In the genomic region with DNA sequence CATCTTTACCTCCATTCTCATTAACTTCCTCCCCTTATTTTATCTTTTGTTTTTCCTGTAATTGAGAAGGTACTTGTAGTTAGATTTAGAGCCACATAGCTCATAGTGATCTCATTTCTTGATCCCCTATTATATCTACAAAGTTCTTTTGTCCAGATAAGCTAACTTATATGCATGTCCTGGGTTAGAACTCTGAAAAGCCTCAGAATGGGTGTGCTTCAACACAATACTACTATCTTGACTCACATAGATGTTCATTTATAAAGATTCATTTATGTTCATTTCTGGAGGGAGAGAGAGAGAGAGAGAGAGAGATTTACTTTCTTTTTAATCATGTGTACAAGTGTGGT, we compare ENCODE assay signal across 8 mouse cellular contexts. TPM values are rescaled to one million over a fixed set of nuclear protein-coding genes. Genes with fewer than 3 reads are reported as not detected.
DNase-seq lines count a peak whose midpoint lies in the region; ATAC-seq and TF ChIP-seq lines count a peak whose summit lies in the region.

No protein-coding gene starts in this region.

- H3K9me3 ChIP-seq in heart, postnatal 0 days (replicated peaks; ENCODE audit: control insufficient read depth, low read length) = no peaks in the 10 kb centered on the region
- H3K9me3 ChIP-seq in embryonic facial prominence, embryonic 11.5 days (replicated peaks; ENCODE audit: control insufficient read depth, low read length) = no peaks in the 10 kb centered on the region
- H3K9me3 ChIP-seq in hindbrain, postnatal 0 days (ENCODE audit: low read length) = no peaks in the 10 kb centered on the region
- no peaks in the 10 kb centered on the region for H3K9me3 ChIP-seq in midbrain, embryonic 15.5 days

- peak overlapping the region; percentile 52; the same call in 1 of the 2 replicates for H3K9ac ChIP-seq in heart, postnatal 0 days (replicated peaks; ENCODE audit: low read depth, low read length)
- no peak overlapping the region; the same call in 1 of the 2 replicates for H3K9ac ChIP-seq in embryonic facial prominence, embryonic 11.5 days (replicated peaks; ENCODE audit: low read length)
- peak overlapping the region; percentile 61; the same call in 1 of the 2 replicates for H3K9ac ChIP-seq in hindbrain, postnatal 0 days (replicated peaks; ENCODE audit: low read length)
- peak overlapping the region; percentile 60 for H3K9ac ChIP-seq in midbrain, embryonic 15.5 days

- no peak overlapping the region for H3K27ac ChIP-seq in heart, postnatal 0 days (ENCODE audit: low read depth)
- H3K27ac ChIP-seq in embryonic facial prominence, embryonic 11.5 days (replicated peaks; ENCODE audit: low read depth, low read length) = no peak overlapping the region
- H3K27ac ChIP-seq in hindbrain, postnatal 0 days = no peak overlapping the region
- no peak overlapping the region for H3K27ac ChIP-seq in midbrain, embryonic 15.5 days

- no peak for TF ChIP-seq CTCF in heart, postnatal 0 days (IDR thresholded peaks at IDR 0.05; ENCODE audit: low read depth)
- no peak for TF ChIP-seq CTCF in hindbrain, postnatal 0 days (IDR thresholded peaks at IDR 0.05; ENCODE audit: low read depth)

- no peak for ATAC-seq in heart, postnatal 0 days (ENCODE audit: insufficient read depth, low read depth)
- ATAC-seq in embryonic facial prominence, embryonic 11.5 days (replicated peaks; ENCODE audit: insufficient number of reproducible peaks, low FRiP score, low TSS enrichment, low read depth) = no peak
- ATAC-seq in hindbrain, postnatal 0 days = peak; percentile 4; the same call in 1 of the 2 replicates
- peak; percentile 54 for ATAC-seq in midbrain, embryonic 15.5 days (replicated peaks)
- no peak for ATAC-seq in cerebellum, adult (ENCODE audit: insufficient number of reproducible peaks, low FRiP score, low TSS enrichment)

- no peaks in the 10 kb centered on the region for H3K36me3 ChIP-seq in heart, postnatal 0 days (replicated peaks; ENCODE audit: control insufficient read depth, insufficient read depth, low read length)
- no peaks in the 10 kb centered on the region for H3K36me3 ChIP-seq in embryonic facial prominence, embryonic 11.5 days (replicated peaks; ENCODE audit: control insufficient read depth, insufficient read depth, low read depth, low read length)
- H3K36me3 ChIP-seq in hindbrain, postnatal 0 days (ENCODE audit: insufficient read depth, low read length) = no peaks in the 10 kb centered on the region
- no peaks in the 10 kb centered on the region for H3K36me3 ChIP-seq in midbrain, embryonic 15.5 days (replicated peaks)

- no peak for TF ChIP-seq EP300 in heart, postnatal 0 days (IDR thresholded peaks at IDR 0.05; ENCODE audit: low read depth)

- 0 out of 2 replicates have a peak, but pooled peaks cover 2% of the 10 kb centered on the region for H3K27me3 ChIP-seq in heart, postnatal 0 days (ENCODE audit: control insufficient read depth, insufficient read depth, low read length)
- H3K27me3 ChIP-seq in embryonic facial prominence, embryonic 11.5 days (ENCODE audit: control insufficient read depth, insufficient read depth, low read length) = no peaks in the 10 kb centered on the region
- no peaks in the 10 kb centered on the region for H3K27me3 ChIP-seq in hindbrain, postnatal 0 days (ENCODE audit: insufficient read depth, low read length)
- H3K27me3 ChIP-seq in midbrain, embryonic 15.5 days (replicated peaks) = no peaks in the 10 kb centered on the region

- H3K4me3 ChIP-seq in heart, postnatal 0 days (ENCODE audit: low read depth, low read length) = peak overlapping the region; percentile 53; the same call in 1 of the 2 replicates
- H3K4me3 ChIP-seq in embryonic facial prominence, embryonic 11.5 days (ENCODE audit: low read depth, low read length) = no peak overlapping the region
- H3K4me3 ChIP-seq in hindbrain, postnatal 0 days (ENCODE audit: low read length) = peak overlapping the region; percentile 57
- peak overlapping the region; percentile 54 for H3K4me3 ChIP-seq in midbrain, embryonic 15.5 days

- H3K4me2 ChIP-seq in heart, postnatal 0 days (ENCODE audit: low read depth, low read length) = peak overlapping the region; percentile 91; the same call in 1 of the 2 replicates
- H3K4me2 ChIP-seq in embryonic facial prominence, embryonic 11.5 days (ENCODE audit: low read depth, low read length) = peak overlapping the region; percentile 52
- H3K4me2 ChIP-seq in hindbrain, postnatal 0 days (ENCODE audit: low read depth, low read length) = peak overlapping the region; percentile 75
- H3K4me2 ChIP-seq in midbrain, embryonic 15.5 days = peak overlapping the region; percentile 68

- no peak for DNase-seq in heart, postnatal 0 days (ENCODE audit: low spot score)
- no peak for DNase-seq in heart, adult 8-10 months (ENCODE audit: low spot score)
- no peak for DNase-seq in embryonic facial prominence, embryonic 11.5 days (ENCODE audit: low spot score)
- no peak for DNase-seq in hindbrain, postnatal 0 days (ENCODE audit: low spot score)
- DNase-seq in adrenal gland, postnatal 4 days (ENCODE audit: low spot score in 2 of 2) = no peak
- no peak for DNase-seq in adipocyte (ENCODE audit: low spot score)

- no peaks in the 10 kb centered on the region for H3K4me1 ChIP-seq in heart, postnatal 0 days (ENCODE audit: control insufficient read depth, insufficient read depth)
- H3K4me1 ChIP-seq in embryonic facial prominence, embryonic 11.5 days (ENCODE audit: control insufficient read depth, insufficient read depth, low read length) = no peaks in the 10 kb centered on the region
- no peaks in the 10 kb centered on the region for H3K4me1 ChIP-seq in hindbrain, postnatal 0 days (ENCODE audit: insufficient read depth, low read length)
- H3K4me1 ChIP-seq in midbrain, embryonic 15.5 days = no peaks in the 10 kb centered on the region

RNA-seq across cellular contexts. Expression of gene Dtx4, which starts 17.3 kb away (rescaled TPM):
- total RNA-seq in heart, postnatal 0 days (2014; rRNA removed; ENCODE audit: low replicate concordance) = 1.5 and 3.8 TPM in 2 replicates
- 1.2 and 1.3 TPM in 2 replicates for polyA plus RNA-seq in heart, postnatal 0 days (2015; fragmentation: Nextera tagmentation; extraction: Ambion mirVana)
- 1 to 10 TPM; 4.1 to 5.4 (median 4.7) TPM for total RNA-seq in heart, adult 8-10 months (2022)
- polyA plus RNA-seq in embryonic facial prominence, embryonic 11.5 days (2014; fragmentation: Nextera tagmentation; extraction: Ambion mirVana) = 14.0 and 14.4 TPM in 2 replicates
- 54.7 and 55.6 TPM in 2 replicates for total RNA-seq in hindbrain, postnatal 0 days (2014; rRNA removed)
- 23.3 and 24.6 TPM in 2 replicates for polyA plus RNA-seq in hindbrain, postnatal 0 days (2015; fragmentation: Nextera tagmentation; extraction: Ambion mirVana)
- 43.3 and 43.4 TPM in 2 replicates for polyA plus RNA-seq in midbrain, embryonic 15.5 days (2015; fragmentation: Nextera tagmentation; extraction: Ambion mirVana)
- total RNA-seq in adrenal gland, postnatal 4 days (2021) = 10 to 100 TPM; 32.1 to 33.4 TPM

RNA-seq across cellular contexts. Expression of gene Fam111a, which starts 27.0 kb away (rescaled TPM):
- 8.4 and 9.3 TPM in 2 replicates for total RNA-seq in heart, postnatal 0 days (2014; rRNA removed; ENCODE audit: low replicate concordance)
- polyA plus RNA-seq in heart, postnatal 0 days (2015; fragmentation: Nextera tagmentation; extraction: Ambion mirVana) = 6.6 and 8.6 TPM in 2 replicates
- 1 to 10 TPM; 2.6 to 6.7 (median 3.8) TPM for total RNA-seq in heart, adult 8-10 months (2022)
- 29.4 and 33.4 TPM in 2 replicates for polyA plus RNA-seq in embryonic facial prominence, embryonic 11.5 days (2014; fragmentation: Nextera tagmentation; extraction: Ambion mirVana)
- total RNA-seq in hindbrain, postnatal 0 days (2014; rRNA removed) = 1.9 and 4.8 TPM in 2 replicates
- 3.2 and 3.3 TPM in 2 replicates for polyA plus RNA-seq in hindbrain, postnatal 0 days (2015; fragmentation: Nextera tagmentation; extraction: Ambion mirVana)
- polyA plus RNA-seq in midbrain, embryonic 15.5 days (2015; fragmentation: Nextera tagmentation; extraction: Ambion mirVana) = 5.0 and 6.0 TPM in 2 replicates
- 10 to 100 TPM; 13.3 to 16.9 TPM for total RNA-seq in adrenal gland, postnatal 4 days (2021)

RNA-seq across cellular contexts. Expression of gene Mpeg1, which starts 57.9 kb away (rescaled TPM):
- 0.46 and 3.6 TPM in 2 replicates for total RNA-seq in heart, postnatal 0 days (2014; rRNA removed; ENCODE audit: low replicate concordance)
- polyA plus RNA-seq in heart, postnatal 0 days (2015; fragmentation: Nextera tagmentation; extraction: Ambion mirVana) = 0.36 and 0.37 TPM in 2 replicates
- total RNA-seq in heart, adult 8-10 months (2022) = 10 to 100 TPM in 1 of 4 experiments, 1 to 10 TPM in 3; 5.5 to 14.8 (median 6.2) TPM
- polyA plus RNA-seq in embryonic facial prominence, embryonic 11.5 days (2014; fragmentation: Nextera tagmentation; extraction: Ambion mirVana) = 0.39 and 0.60 TPM in 2 replicates
- total RNA-seq in hindbrain, postnatal 0 days (2014; rRNA removed) = 2.5 and 3.1 TPM in 2 replicates
- polyA plus RNA-seq in hindbrain, postnatal 0 days (2015; fragmentation: Nextera tagmentation; extraction: Ambion mirVana) = 1.0 and 1.2 TPM in 2 replicates
- polyA plus RNA-seq in midbrain, embryonic 15.5 days (2015; fragmentation: Nextera tagmentation; extraction: Ambion mirVana) = 0.62 and 0.73 TPM in 2 replicates
- 10 to 100 TPM; 22.3 to 23.5 TPM for total RNA-seq in adrenal gland, postnatal 4 days (2021)

Comparison
In these comparisons a context has a peak if more than half of its experiments do, and no peak if none do; other contexts are left out.
1. ATAC-seq: peak in hindbrain, postnatal 0 days (single experiment) and midbrain, embryonic 15.5 days (single experiment); none in heart, postnatal 0 days (single experiment), embryonic facial prominence, embryonic 11.5 days (single experiment) and cerebellum, adult (single experiment).
2. Peak in every context shown above with its lines, with median percentiles within 50 percentile points of each other: H3K4me2 ChIP-seq.